Mouse (Mus musculus) neural tube, embryonic 15.5 days (tissue): ENCODE results near the gene Olfr419. TPM values are rescaled to one million over a fixed set of nuclear protein-coding genes. Genes with fewer than 3 reads are reported as not detected.

Source experiments
- ATAC-seq: fragments of 200-750 bp; cut with Nextera tagmentation; 2 replicates; pipeline ENCODE4 v1.8.0; 2017; ENCODE audit warnings: mild to moderate bottlenecking, moderate TSS enrichment, moderate library complexity; ENCODE audit not compliant: low FRiP score
- H3K27ac ChIP-seq: fragments of 300-500 bp; sonication (generic); replicated peaks from 2 replicates; pipeline ENCODE4 v1.5.1; 2015; ENCODE audit warnings: mild to moderate bottlenecking, inconsistent platforms
- H3K27me3 ChIP-seq: fragments of 300-500 bp; sonication (generic); replicated peaks from 2 replicates; pipeline ENCODE4 v1.6.1; 2015; ENCODE audit warnings: inconsistent platforms
- H3K36me3 ChIP-seq: fragments of 300-500 bp; sonication (generic); 2 replicates; pipeline ENCODE4 v1.6.1; 2015; ENCODE audit warnings: inconsistent platforms
- H3K4me1 ChIP-seq: fragments of 300-500 bp; sonication (generic); 2 replicates; pipeline ENCODE4 v1.6.1; 2015; ENCODE audit warnings: inconsistent platforms
- H3K4me2 ChIP-seq: fragments of 300-500 bp; sonication (generic); 2 replicates; pipeline ENCODE4 v1.6.1; 2015; ENCODE audit warnings: inconsistent platforms, mild to moderate bottlenecking, moderate library complexity
- H3K4me3 ChIP-seq: fragments of 300-500 bp; sonication (generic); replicated peaks from 2 replicates; pipeline ENCODE4 v1.5.1; 2015; ENCODE audit warnings: mild to moderate bottlenecking, inconsistent platforms
- H3K9ac ChIP-seq: fragments of 300-500 bp; sonication (generic); replicated peaks from 2 replicates; pipeline ENCODE4 v1.6.1; 2015; ENCODE audit warnings: mild to moderate bottlenecking, inconsistent platforms
- H3K9me3 ChIP-seq: fragments of 300-500 bp; sonication (generic); replicated peaks from 2 replicates; pipeline ENCODE4 v1.6.1; 2016; ENCODE audit warnings: inconsistent platforms
- WGBS: fragments of 180-500 bp; shearing (Covaris S2); methylation state at CpG from one replicate; pipeline ENCODE4 v1.1.7; 2015; ENCODE audit warnings: mixed read lengths; 5-methylcytosine and 5-hydroxymethylcytosine counted together
- polyA plus RNA-seq: library from polyadenylated mRNA; unstranded; fragments of >200 nt; fragmentation: Nextera tagmentation; extraction: Ambion mirVana; gene quantifications from 2 replicates; pipeline ENCODE4 v1.2.1, GENCODE M21; 2015

Gene Olfr419
- polyA plus RNA-seq = not detected in 2 replicates

- WGBS = 80% methylated on average over 3 of the region's 3 CpGs
- ATAC-seq = no peak
- H3K9me3 ChIP-seq = no peaks in the 10 kb centered on the region
- H3K36me3 ChIP-seq = no peaks in the 10 kb centered on the region
- H3K27me3 ChIP-seq = no peaks in the 10 kb centered on the region
- H3K27ac ChIP-seq = no peak within 1 kb of the TSS
- no peak within 1 kb of the TSS for H3K9ac ChIP-seq
- no peak within 1 kb of the TSS for H3K4me2 ChIP-seq
- H3K4me1 ChIP-seq = no peaks in the 10 kb centered on the region
- no peak within 1 kb of the TSS for H3K4me3 ChIP-seq
These were observed at the start of gene Olfr419 for GRCm38 (mm10) chr1:174251961-174252360. Gene Olfr419 (minus strand): TSS chr1:174252061.

DNA sequence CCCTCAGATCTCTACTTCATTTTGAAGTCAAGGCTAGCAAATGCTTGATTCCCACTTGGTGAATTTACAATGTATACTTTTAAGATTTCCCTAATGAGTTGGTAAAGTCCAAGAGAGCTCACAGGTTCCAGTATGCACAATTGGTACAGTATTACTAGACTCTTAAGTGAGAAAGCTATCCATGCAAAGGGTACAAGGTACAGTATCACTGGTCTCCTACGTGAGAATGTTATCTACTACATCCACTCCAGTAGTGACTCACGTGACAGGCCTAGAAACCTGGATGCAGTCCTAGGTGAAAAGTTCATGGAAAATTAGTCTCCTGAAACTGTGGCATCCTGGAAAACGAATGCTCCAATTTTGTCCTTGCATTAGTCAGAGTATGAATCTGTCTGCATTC is 18.8 kb upstream of the Olfr419 start:
- 88% methylated on average over 3 of the region's 3 CpGs for WGBS
- ATAC-seq = no peak
- no peak overlapping the region for H3K27ac ChIP-seq
- H3K27me3 ChIP-seq = no peaks in the 10 kb centered on the region
- no peak overlapping the region for H3K9ac ChIP-seq
- no peak overlapping the region for H3K4me2 ChIP-seq
- H3K9me3 ChIP-seq = no peaks in the 10 kb centered on the region
- no peaks in the 10 kb centered on the region for H3K36me3 ChIP-seq
- no peak overlapping the region for H3K4me3 ChIP-seq
- no peaks in the 10 kb centered on the region for H3K4me1 ChIP-seq

DNA sequence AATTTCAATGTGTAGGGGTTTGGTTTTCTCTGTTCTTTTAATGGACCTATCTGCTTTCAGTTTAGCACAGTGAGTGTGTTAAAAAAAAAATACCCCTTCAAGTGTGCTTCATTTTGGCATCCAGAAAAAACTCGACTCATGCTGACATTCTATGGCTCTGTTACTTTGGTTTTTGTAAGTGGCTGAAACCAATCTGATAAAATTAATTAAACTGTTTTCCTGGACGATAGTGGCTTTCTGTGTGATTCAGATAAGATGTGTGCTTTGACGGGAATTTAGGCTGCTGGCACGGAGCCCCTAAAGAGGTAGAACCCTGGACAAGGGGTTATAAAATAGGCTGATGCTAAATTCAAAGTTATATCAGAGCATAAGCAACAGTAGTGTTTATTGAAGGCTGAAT is 17.3 kb upstream of the Olfr419 start:
- H3K4me3 ChIP-seq = no peak overlapping the region
- no peak overlapping the region for H3K9ac ChIP-seq
- no peak overlapping the region for H3K4me2 ChIP-seq
- H3K27ac ChIP-seq = no peak overlapping the region
- peaks cover 3% of the 10 kb centered on the region; the same call in 1 of the 2 replicates for H3K9me3 ChIP-seq
- H3K4me1 ChIP-seq = no peaks in the 10 kb centered on the region
- WGBS = 76% methylated on average over 4 of the region's 4 CpGs
- no peaks in the 10 kb centered on the region for H3K27me3 ChIP-seq
- ATAC-seq = no peak
- H3K36me3 ChIP-seq = no peaks in the 10 kb centered on the region

DNA sequence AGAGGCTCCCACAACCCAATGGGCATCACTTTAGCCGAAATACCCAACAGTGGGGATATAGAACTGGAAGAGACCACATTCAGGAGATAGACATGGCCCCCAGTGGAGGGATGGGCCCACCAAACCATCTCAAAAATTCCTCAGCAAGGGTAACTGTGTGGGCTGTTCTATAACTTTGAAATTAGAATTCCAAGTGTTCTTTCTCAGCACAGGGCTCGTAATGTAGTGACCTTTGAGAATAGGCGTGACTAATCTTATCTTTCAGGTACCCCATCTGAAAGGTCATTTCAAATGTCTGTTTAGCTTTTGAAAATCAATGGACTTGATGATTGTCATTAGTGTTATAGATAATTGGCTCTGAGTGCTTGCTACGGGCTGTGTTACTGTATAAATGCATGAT is 16.0 kb upstream of the Olfr419 start:
- Histone ChIP-seq H3K4me3 (no peak overlapping the region), H3K4me1 (no peaks in the 10 kb centered on the region), H3K36me3 (no peaks in the 10 kb centered on the region), H3K27me3 (no peaks in the 10 kb centered on the region), H3K4me2 (no peak overlapping the region), H3K9me3 (peaks cover 3% of the 10 kb centered on the region; the same call in 1 of the 2 replicates), H3K9ac (no peak overlapping the region), H3K27ac (no peak overlapping the region)
- WGBS = 88% methylated on average over 4 of the region's 4 CpGs
- no peak for ATAC-seq

GRCm38 (mm10) chr1:174250376-174250775 is 1.5 kb downstream of the Olfr419 start:
- no peak overlapping the region for H3K27ac ChIP-seq
- H3K27me3 ChIP-seq = no peaks in the 10 kb centered on the region
- no peak overlapping the region for H3K9ac ChIP-seq
- no peak overlapping the region for H3K4me2 ChIP-seq
- ATAC-seq = peak; percentile 35; the same call in 1 of the 2 replicates
- WGBS = 76% methylated on average over 2 of the region's 2 CpGs
- H3K4me1 ChIP-seq = no peaks in the 10 kb centered on the region
- no peak overlapping the region for H3K4me3 ChIP-seq
- no peaks in the 10 kb centered on the region for H3K9me3 ChIP-seq
- H3K36me3 ChIP-seq = no peaks in the 10 kb centered on the region

DNA sequence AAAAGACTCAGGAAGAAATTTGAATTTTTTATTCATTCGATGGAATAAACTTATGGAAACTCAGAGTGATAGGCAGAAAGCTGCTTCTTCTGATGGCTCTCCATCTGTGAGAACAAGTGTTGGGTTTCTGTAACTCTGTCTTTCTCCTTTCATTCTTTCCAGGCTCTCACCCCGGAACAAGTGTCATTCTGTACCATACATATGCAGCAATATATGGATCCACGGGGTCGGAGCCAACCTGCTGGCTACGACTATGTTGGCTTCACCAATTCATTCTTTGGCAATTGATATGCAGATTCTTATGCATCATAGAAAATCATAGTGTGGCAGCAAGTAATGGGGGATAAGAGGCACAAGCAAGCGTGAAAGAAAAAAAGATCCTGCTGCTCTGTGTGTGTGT is 4.7 kb downstream of the Olfr419 start:
- Histone ChIP-seq H3K4me3 (no peak overlapping the region), H3K4me2 (no peak overlapping the region), H3K27me3 (no peaks in the 10 kb centered on the region), H3K36me3 (no peaks in the 10 kb centered on the region), H3K27ac (no peak overlapping the region), H3K9me3 (no peaks in the 10 kb centered on the region), H3K4me1 (no peaks in the 10 kb centered on the region), H3K9ac (no peak overlapping the region)
- 84% methylated on average over 6 of the region's 6 CpGs for WGBS
- ATAC-seq = no peak

DNA sequence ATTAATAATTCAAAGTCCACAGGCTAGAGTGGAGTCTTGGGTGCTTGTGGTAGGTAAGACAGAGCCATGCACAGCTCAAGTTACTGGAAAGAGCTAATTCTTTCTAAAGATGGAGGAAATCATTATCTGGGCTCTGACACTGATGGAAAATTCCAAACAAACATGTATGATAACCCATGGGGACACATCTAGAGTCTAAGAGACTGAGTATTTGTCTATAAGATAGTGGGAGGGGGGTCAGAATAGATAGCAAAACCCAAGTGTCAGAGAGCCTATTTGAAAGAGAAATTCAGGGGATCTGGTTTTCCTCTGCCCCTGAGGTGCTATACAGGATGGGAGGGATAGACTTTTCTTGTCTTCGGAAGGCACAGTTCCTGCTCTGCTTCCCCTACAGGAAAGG is 5.8 kb downstream of the Olfr419 start:
- Histone ChIP-seq H3K27me3 (no peaks in the 10 kb centered on the region), H3K9ac (no peak overlapping the region), H3K4me3 (no peak overlapping the region), H3K4me1 (no peaks in the 10 kb centered on the region), H3K36me3 (no peaks in the 10 kb centered on the region), H3K4me2 (no peak overlapping the region), H3K27ac (no peak overlapping the region), H3K9me3 (no peaks in the 10 kb centered on the region)
- no peak for ATAC-seq
- 94% methylated on average over 1 of the region's 1 CpGs for WGBS

GRCm38 (mm10) chr1:174244621-174245020 is 7.2 kb downstream of the Olfr419 start:
- H3K4me1 ChIP-seq = no peaks in the 10 kb centered on the region
- no peak for ATAC-seq
- H3K4me3 ChIP-seq = no peak overlapping the region
- no peak overlapping the region for H3K4me2 ChIP-seq
- no peak overlapping the region for H3K27ac ChIP-seq
- H3K27me3 ChIP-seq = no peaks in the 10 kb centered on the region
- H3K9me3 ChIP-seq = no peaks in the 10 kb centered on the region
- WGBS = 64% methylated on average over 2 of the region's 2 CpGs
- H3K9ac ChIP-seq = no peak overlapping the region
- no peaks in the 10 kb centered on the region for H3K36me3 ChIP-seq

GRCm38 (mm10) chr1:174239916-174240315 is 11.9 kb downstream of the Olfr419 start:
- 94% methylated on average over 4 of the region's 4 CpGs for WGBS
- Histone ChIP-seq H3K27ac (no peak overlapping the region), H3K4me2 (no peak overlapping the region), H3K4me1 (no peaks in the 10 kb centered on the region), H3K9me3 (no peaks in the 10 kb centered on the region), H3K27me3 (no peaks in the 10 kb centered on the region), H3K36me3 (no peaks in the 10 kb centered on the region), H3K4me3 (no peak overlapping the region), H3K9ac (no peak overlapping the region)
- ATAC-seq = no peak

DNA sequence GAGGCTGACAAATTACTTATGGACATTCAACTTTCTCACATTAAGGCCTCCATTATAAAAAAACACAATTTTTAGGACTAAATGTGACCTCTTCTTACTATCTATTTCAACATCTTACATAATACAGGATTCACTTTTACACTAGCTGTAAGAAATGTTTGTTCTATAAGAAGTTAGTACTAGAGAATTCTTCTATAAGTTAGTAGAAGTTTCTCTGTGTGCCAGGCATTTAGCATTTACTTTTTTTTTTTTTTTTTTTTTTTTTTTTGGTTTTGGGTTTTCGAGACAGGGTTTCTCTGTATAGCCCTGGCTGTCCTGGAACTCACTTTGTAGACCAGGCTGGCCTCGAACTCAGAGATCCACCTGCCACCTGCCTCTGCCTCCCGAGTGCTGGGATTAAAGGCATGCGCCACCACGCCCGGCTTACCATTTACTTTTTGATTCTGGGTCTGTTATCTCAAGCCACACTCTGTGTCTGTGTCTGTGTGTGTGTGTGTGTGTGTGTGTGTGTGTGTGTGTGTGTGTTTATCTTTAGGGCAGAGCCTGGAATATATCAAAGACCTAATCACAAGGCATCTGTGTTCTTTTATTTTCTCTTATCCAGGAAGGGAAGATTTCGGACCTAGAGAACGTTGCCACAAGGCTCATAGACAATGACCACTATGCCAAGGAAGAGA is 35.2 kb downstream of the Olfr419 start:
- Histone ChIP-seq H3K36me3 (no peaks in the 10 kb centered on the region), H3K27ac (no peak overlapping the region), H3K4me1 (no peaks in the 10 kb centered on the region), H3K9ac (no peak overlapping the region), H3K9me3 (no peaks in the 10 kb centered on the region), H3K4me2 (no peak overlapping the region), H3K27me3 (no peaks in the 10 kb centered on the region), H3K4me3 (no peak overlapping the region)
- WGBS = 92% methylated on average over 8 of the region's 8 CpGs
- ATAC-seq = no peak

- Histone ChIP-seq H3K4me1 (no peaks in the 10 kb centered on the region), H3K9me3 (no peaks in the 10 kb centered on the region), H3K4me2 (no peak overlapping the region), H3K9ac (no peak overlapping the region), H3K4me3 (no peak overlapping the region), H3K27ac (no peak overlapping the region), H3K27me3 (no peaks in the 10 kb centered on the region), H3K36me3 (no peaks in the 10 kb centered on the region)
- 88% methylated on average over 8 of the region's 8 CpGs for WGBS
- no peak for ATAC-seq
These were observed 36.4 kb downstream of the Olfr419 start for GRCm38 (mm10) chr1:174215270-174216038.

GRCm38 (mm10) chr1:174212286-174212685 is 39.6 kb downstream of the Olfr419 start:
- Histone ChIP-seq H3K9ac (no peak overlapping the region), H3K9me3 (no peaks in the 10 kb centered on the region), H3K27me3 (no peaks in the 10 kb centered on the region), H3K4me2 (no peak overlapping the region), H3K36me3 (no peaks in the 10 kb centered on the region), H3K27ac (no peak overlapping the region), H3K4me3 (no peak overlapping the region), H3K4me1 (no peaks in the 10 kb centered on the region)
- 91% methylated on average over 5 of the region's 5 CpGs for WGBS
- ATAC-seq = no peak
